Mouse (Mus musculus): ENCODE measurements around the gene Prom1. TPM values are rescaled to one million over a fixed set of nuclear protein-coding genes. Genes with fewer than 3 reads are reported as not detected.

Gene Prom1
- polyA plus RNA-seq, 1 experiment from 2014 or later, result 52.7 TPM

- 16% methylated on average over 9 of the region's 9 CpGs for WGBS
- TF ChIP-seq CTCF (IDR thresholded peaks at IDR 0.05; ENCODE audit: low read depth) (no peak), EP300 (optimal IDR thresholded peaks at IDR 0.05) (no peak)
- peak overlapping the region; percentile 46 for H3K4me2 ChIP-seq (replicated peaks; ENCODE audit: low read depth)
- H3K9ac ChIP-seq (ENCODE audit: low read length), result no peak overlapping the region
- H3K27ac ChIP-seq (replicated peaks), result peak overlapping the region; percentile 96
- H3K4me3 ChIP-seq (ENCODE audit: low read depth, low read length), result no peak overlapping the region
- no peaks in the 10 kb centered on the region for H3K9me3 ChIP-seq (ENCODE audit: control insufficient read depth, low read length)
- H3K4me1 ChIP-seq (replicated peaks; ENCODE audit: control insufficient read depth, insufficient read depth), result 0 out of 2 replicates have a peak, but pooled peaks cover 3% of the 10 kb centered on the region
- no peaks in the 10 kb centered on the region for H3K36me3 ChIP-seq (ENCODE audit: control insufficient read depth, insufficient read depth, low read length)
- ATAC-seq (ENCODE audit: low FRiP score, low TSS enrichment) (peak; percentile 39; the same call in 1 of the 2 replicates), DNase-seq (ENCODE audit: low spot score) (peak; percentile 43)
- no peaks in the 10 kb centered on the region for H3K27me3 ChIP-seq (ENCODE audit: control insufficient read depth, insufficient read depth, low read length)
Observed at GRCm38 (mm10) chr5:43947330-43947977, 154.4 kb downstream of the Prom1 start.

Other genes with a start within 250 kb of the Prom1 start
- gene Cd38, start 233.5 kb downstream of the Prom1 start, polyA plus RNA-seq (2015; fragmentation: Nextera tagmentation; extraction: Ambion mirVana), result 4.9 and 5.1 TPM in 2 replicates
- 0.25 and 0.74 TPM in 2 replicates for gene Gm7879, start 188.9 kb downstream of the Prom1 start, polyA plus RNA-seq (2015; fragmentation: Nextera tagmentation; extraction: Ambion mirVana)
- 312 and 346 TPM in 2 replicates for gene Fgfbp1, start 120.3 kb downstream of the Prom1 start, polyA plus RNA-seq (2015; fragmentation: Nextera tagmentation; extraction: Ambion mirVana)
- 17.2 and 18.1 TPM in 2 replicates for gene Tapt1, start 124.6 kb upstream of the Prom1 start, polyA plus RNA-seq (2015; fragmentation: Nextera tagmentation; extraction: Ambion mirVana)

Measured in stomach, postnatal 0 days (tissue).